Mouse (Mus musculus): ENCODE measurements around the gene Mafg. TPM values are rescaled to one million over a fixed set of nuclear protein-coding genes. Genes with fewer than 3 reads are reported as not detected.

The Mafg gene
- polyA plus RNA-seq, 1 experiment from 2014 or later, result 36.0 TPM

GRCm38 (mm10) chr11:120641255-120641654, 7.9 kb upstream of the Mafg start:
- H3K36me3 ChIP-seq, result no peaks in the 10 kb centered on the region
- 0 out of 2 replicates have a peak, but pooled peaks cover 4% of the 10 kb centered on the region for H3K27me3 ChIP-seq
- H3K4me1 ChIP-seq (replicated peaks), result peaks cover 17% of the 10 kb centered on the region
- no peak for ATAC-seq (ENCODE audit: low read depth)
- no peaks in the 10 kb centered on the region for H3K9me3 ChIP-seq
- no peak overlapping the region for H3K4me2 ChIP-seq
- peak overlapping the region; percentile 34 for H3K9ac ChIP-seq
- H3K27ac ChIP-seq (replicated peaks), result no peak overlapping the region
- H3K4me3 ChIP-seq, result no peak overlapping the region
- 64% methylated on average over 9 of the region's 9 CpGs for WGBS

GRCm38 (mm10) chr11:120634810-120635209, 1.4 kb upstream of the Mafg start:
- H3K4me1 ChIP-seq (replicated peaks), result peaks cover 29% of the 10 kb centered on the region
- no peaks in the 10 kb centered on the region for H3K9me3 ChIP-seq
- H3K9ac ChIP-seq, result no peak overlapping the region
- no peak overlapping the region for H3K4me2 ChIP-seq
- 83% methylated on average over 5 of the region's 5 CpGs for WGBS
- H3K36me3 ChIP-seq, result no peaks in the 10 kb centered on the region
- H3K27ac ChIP-seq (replicated peaks), result no peak overlapping the region
- H3K27me3 ChIP-seq, result no peaks in the 10 kb centered on the region
- no peak for ATAC-seq (ENCODE audit: low read depth)
- no peak overlapping the region for H3K4me3 ChIP-seq

- H3K9ac ChIP-seq, result peak overlapping the region; percentile 96
- no peaks in the 10 kb centered on the region for H3K9me3 ChIP-seq
- peaks cover 35% of the 10 kb centered on the region for H3K4me1 ChIP-seq (replicated peaks)
- H3K27ac ChIP-seq (replicated peaks), result peak overlapping the region; percentile 88
- peaks cover 15% of the 10 kb centered on the region for H3K36me3 ChIP-seq
- WGBS, result 1% methylated on average over 89 of the region's 116 CpGs
- H3K4me3 ChIP-seq, result peak overlapping the region; percentile 92
- peak; percentile 85 for ATAC-seq (ENCODE audit: low read depth)
- H3K27me3 ChIP-seq, result no peaks in the 10 kb centered on the region
- H3K4me2 ChIP-seq, result peak overlapping the region; percentile 95
Observed at GRCm38 (mm10) chr11:120632559-120633519, 561 bp downstream of the Mafg start.

GRCm38 (mm10) chr11:120631726-120632448, 1.5 kb downstream of the Mafg start:
- peak overlapping the region; percentile 88 for H3K27ac ChIP-seq (replicated peaks)
- peak overlapping the region; percentile 92 for H3K4me3 ChIP-seq
- H3K36me3 ChIP-seq, result peaks cover 24% of the 10 kb centered on the region
- H3K27me3 ChIP-seq, result no peaks in the 10 kb centered on the region
- peaks cover 35% of the 10 kb centered on the region for H3K4me1 ChIP-seq (replicated peaks)
- peak overlapping the region; percentile 95 for H3K4me2 ChIP-seq
- H3K9ac ChIP-seq, result peak overlapping the region; percentile 96
- no peaks in the 10 kb centered on the region for H3K9me3 ChIP-seq
- no peak for ATAC-seq (ENCODE audit: low read depth)
- 66% methylated on average over 4 of the region's 4 CpGs for WGBS

- peak overlapping the region; percentile 47; the same call in 1 of the 2 replicates for H3K27ac ChIP-seq (replicated peaks)
- WGBS, result 65% methylated on average over 7 of the region's 7 CpGs
- no peak for ATAC-seq (ENCODE audit: low read depth)
- H3K27me3 ChIP-seq, result no peaks in the 10 kb centered on the region
- peaks cover 28% of the 10 kb centered on the region for H3K36me3 ChIP-seq
- H3K9me3 ChIP-seq, result no peaks in the 10 kb centered on the region
- peak overlapping the region; percentile 96 for H3K9ac ChIP-seq
- H3K4me3 ChIP-seq, result peak overlapping the region; percentile 92
- peak overlapping the region; percentile 95 for H3K4me2 ChIP-seq
- H3K4me1 ChIP-seq (replicated peaks), result peaks cover 35% of the 10 kb centered on the region
Observed at GRCm38 (mm10) chr11:120630881-120631725, 2.3 kb downstream of the Mafg start.

GRCm38 (mm10) chr11:120630401-120630871, 3.0 kb downstream of the Mafg start:
- Histone ChIP-seq H3K27me3 (no peaks in the 10 kb centered on the region), H3K4me3 (peak overlapping the region; percentile 4; the same call in 1 of the 2 replicates), H3K36me3 (peaks cover 28% of the 10 kb centered on the region), H3K27ac (replicated peaks) (peak overlapping the region; percentile 47), H3K4me2 (peak overlapping the region; percentile 35), H3K9me3 (no peaks in the 10 kb centered on the region), H3K4me1 (replicated peaks) (peaks cover 39% of the 10 kb centered on the region), H3K9ac (peak overlapping the region; percentile 96)
- WGBS, result 43% methylated on average over 5 of the region's 5 CpGs
- ATAC-seq (ENCODE audit: low read depth), result no peak

GRCm38 (mm10) chr11:120629911-120630310, 3.5 kb downstream of the Mafg start:
- Histone ChIP-seq H3K9me3 (no peaks in the 10 kb centered on the region), H3K4me2 (peak overlapping the region; percentile 35), H3K27me3 (no peaks in the 10 kb centered on the region), H3K4me1 (replicated peaks) (peaks cover 44% of the 10 kb centered on the region), H3K36me3 (peaks cover 28% of the 10 kb centered on the region), H3K4me3 (peak overlapping the region; percentile 4), H3K27ac (replicated peaks) (peak overlapping the region; percentile 47), H3K9ac (peak overlapping the region; percentile 96)
- no peak for ATAC-seq (ENCODE audit: low read depth)
- WGBS, result 30% methylated on average over 7 of the region's 7 CpGs

GRCm38 (mm10) chr11:120629341-120629730, 4.1 kb downstream of the Mafg start:
- peak overlapping the region; percentile 4; the same call in 1 of the 2 replicates for H3K4me3 ChIP-seq
- peak overlapping the region; percentile 35; the same call in 1 of the 2 replicates for H3K4me2 ChIP-seq
- no peaks in the 10 kb centered on the region for H3K9me3 ChIP-seq
- H3K36me3 ChIP-seq, result peaks cover 28% of the 10 kb centered on the region
- WGBS, result 79% methylated on average over 23 of the region's 23 CpGs
- peak overlapping the region; percentile 47; the same call in 1 of the 2 replicates for H3K27ac ChIP-seq (replicated peaks)
- no peak overlapping the region for H3K9ac ChIP-seq
- no peaks in the 10 kb centered on the region for H3K27me3 ChIP-seq
- ATAC-seq (ENCODE audit: low read depth), result no peak
- peaks cover 45% of the 10 kb centered on the region for H3K4me1 ChIP-seq (replicated peaks)

GRCm38 (mm10) chr11:120628601-120629340, 4.6 kb downstream of the Mafg start:
- Histone ChIP-seq H3K9me3 (no peaks in the 10 kb centered on the region), H3K36me3 (peaks cover 28% of the 10 kb centered on the region), H3K4me1 (replicated peaks) (peaks cover 50% of the 10 kb centered on the region), H3K9ac (no peak overlapping the region), H3K27me3 (no peaks in the 10 kb centered on the region), H3K4me3 (no peak overlapping the region), H3K4me2 (0 out of 2 replicates have a peak overlapping the region, but pooled peaks have one; percentile 35), H3K27ac (replicated peaks) (no peak overlapping the region)
- 96% methylated on average over 23 of the region's 23 CpGs for WGBS
- no peak for ATAC-seq (ENCODE audit: low read depth)

- Histone ChIP-seq H3K9me3 (no peaks in the 10 kb centered on the region), H3K27me3 (no peaks in the 10 kb centered on the region), H3K36me3 (peaks cover 36% of the 10 kb centered on the region), H3K4me1 (replicated peaks) (peaks cover 56% of the 10 kb centered on the region), H3K9ac (no peak overlapping the region), H3K4me3 (no peak overlapping the region), H3K4me2 (no peak overlapping the region), H3K27ac (replicated peaks) (no peak overlapping the region)
- WGBS, result 81% methylated on average over 22 of the region's 22 CpGs
- ATAC-seq (ENCODE audit: low read depth), result no peak
Observed at GRCm38 (mm10) chr11:120627468-120628300, 5.7 kb downstream of the Mafg start.
